Mouse (Mus musculus) gastrocnemius, postnatal 4 days (tissue): ENCODE results near the gene Gabrd. TPM values are rescaled to one million over a fixed set of nuclear protein-coding genes. Genes with fewer than 3 reads are reported as not detected.

Experiments used
- DNase-seq, 2 experiments: peaks; one replicate each; pipeline ENCODE4 v3.0.0; 2021 to 2022; ENCODE audit warnings: low spot score in 2 of 2, mixed read lengths in 2 of 2
- total RNA-seq, 2 experiments: library from RNA; stranded (reverse); gene quantifications; 2 replicates each; pipeline ENCODE4 v1.2.3; 2021

Gene Gabrd
- total RNA-seq, 2 experiments from 2014 or later: 0.78 to 1.2 TPM

GRCm38 (mm10) chr4:155344716-155345607 lies 53.0 kb downstream of the Gabrd start:
- no peak for DNase-seq

- DNase-seq: no peak
Measured at GRCm38 (mm10) chr4:155344299-155344600, 53.7 kb downstream of the Gabrd start.

GRCm38 (mm10) chr4:155343415-155344298 lies 54.3 kb downstream of the Gabrd start:
- DNase-seq: no peak

- no peak for DNase-seq
Measured at GRCm38 (mm10) chr4:155336284-155337050, 61.4 kb downstream of the Gabrd start.

Other genes with a start within 250 kb of the Gabrd start
- 100 to 1,000 TPM; 133 to 138 TPM for gene Ski, start 175.5 kb downstream of the Gabrd start, total RNA-seq
- 10 to 100 TPM; 41.0 to 44.3 TPM for gene Faap20, start 148.3 kb downstream of the Gabrd start, total RNA-seq
- 1 to 10 TPM; 4.4 to 5.4 TPM for gene Prkcz, start 36.8 kb downstream of the Gabrd start, total RNA-seq
- gene Cfap74, start 11.1 kb upstream of the Gabrd start, total RNA-seq: 1 to 10 TPM; 1.7 to 2.6 TPM
- gene Tmem52, start 71.0 kb upstream of the Gabrd start, total RNA-seq: 10 to 100 TPM; 65.3 to 85.5 TPM
- gene Gnb1, start 93.2 kb upstream of the Gabrd start, total RNA-seq: 100 to 1,000 TPM; 272 to 286 TPM
- 10 to 100 TPM; 31.8 to 33.1 TPM for gene Nadk, start 164.3 kb upstream of the Gabrd start, total RNA-seq
- gene Slc35e2, start 203.3 kb upstream of the Gabrd start, total RNA-seq: 10 to 100 TPM; 12.0 to 13.0 TPM
- 10 to 100 TPM; 35.8 to 44.0 TPM for gene Cdk11b, start 226.7 kb upstream of the Gabrd start, total RNA-seq
- not detected for gene Gm10563, start 247.3 kb upstream of the Gabrd start, total RNA-seq